Mouse (Mus musculus): ENCODE results near the gene Ebf1.

- TF ChIP-seq POLR2A (IDR thresholded peaks at IDR 0.05; ENCODE audit: control insufficient read depth, low read depth, low read length) (no peak), CTCF (IDR thresholded peaks at IDR 0.05; ENCODE audit: control insufficient read depth, insufficient read depth, insufficient replicate concordance, low read depth, low read length) (no peak)
Observed at GRCm38 (mm10) chr11:44917059-44917458, 299.9 kb downstream of the Ebf1 start.
